Mouse (Mus musculus): ENCODE measurements around the gene Bicdl1. TPM values are rescaled to one million over a fixed set of nuclear protein-coding genes. Genes with fewer than 3 reads are reported as not detected.

The Bicdl1 gene
- polyA plus RNA-seq, 2 experiments, result 0.98 to 2.1 TPM

GRCm38 (mm10) chr5:115714761-115715160 is 16.7 kb downstream of the Bicdl1 start:
- Histone ChIP-seq H3K9ac (replicated peaks) (no peak overlapping the region), H3K9me3 (ENCODE audit: control insufficient read depth, low read length) (no peaks in the 10 kb centered on the region), H3K4me2 (ENCODE audit: low read depth) (no peak overlapping the region), H3K4me3 (ENCODE audit: insufficient read depth in 1 of 2, low read depth in 2 of 2, low read length in 2 of 2) (no peak overlapping the region), H3K36me3 (replicated peaks; ENCODE audit: control insufficient read depth, insufficient read depth, low read depth) (no peaks in the 10 kb centered on the region), H3K27me3 (ENCODE audit: control insufficient read depth, insufficient read depth, low read length) (no peaks in the 10 kb centered on the region), H3K27ac (no peak overlapping the region), H3K4me1 (replicated peaks; ENCODE audit: control insufficient read depth in 2 of 2, insufficient read depth in 2 of 2, low read length in 1 of 2) (no peaks in the 10 kb centered on the region)
- TF ChIP-seq CTCF (IDR thresholded peaks at IDR 0.05; ENCODE audit: low read depth) (no peak), EP300 (IDR thresholded peaks at IDR 0.05; ENCODE audit: low read depth) (no peak)
- DNase-seq (ENCODE audit: low read depth in 3 of 3, low spot score in 3 of 3), result no peak
- WGBS (ENCODE audit: insufficient replicate concordance), result 70% methylated on average over 7 of the region's 7 CpGs
- ATAC-seq (ENCODE audit: insufficient read depth), result no peak

GRCm38 (mm10) chr5:115712487-115712886 is 18.9 kb downstream of the Bicdl1 start:
- WGBS (ENCODE audit: insufficient replicate concordance), result 39% methylated on average over 6 of the region's 6 CpGs
- DNase-seq (ENCODE audit: low read depth in 3 of 3, low spot score in 3 of 3) (no peak), ATAC-seq (ENCODE audit: insufficient read depth) (no peak)
- no peaks in the 10 kb centered on the region for H3K27me3 ChIP-seq (ENCODE audit: control insufficient read depth, insufficient read depth, low read length)
- H3K4me2 ChIP-seq (ENCODE audit: low read depth), result no peak overlapping the region
- H3K4me1 ChIP-seq (replicated peaks; ENCODE audit: control insufficient read depth in 2 of 2, insufficient read depth in 2 of 2, low read length in 1 of 2), result no peaks in the 10 kb centered on the region
- no peaks in the 10 kb centered on the region for H3K9me3 ChIP-seq (ENCODE audit: control insufficient read depth, low read length)
- no peak overlapping the region for H3K27ac ChIP-seq
- H3K4me3 ChIP-seq (ENCODE audit: insufficient read depth in 1 of 2, low read depth in 2 of 2, low read length in 2 of 2), result no peak overlapping the region
- H3K36me3 ChIP-seq (replicated peaks; ENCODE audit: control insufficient read depth, insufficient read depth, low read depth), result no peaks in the 10 kb centered on the region
- no peak for TF ChIP-seq EP300 (IDR thresholded peaks at IDR 0.05; ENCODE audit: low read depth)
- TF ChIP-seq CTCF (IDR thresholded peaks at IDR 0.05; ENCODE audit: low read depth), result no peak
- no peak overlapping the region for H3K9ac ChIP-seq (replicated peaks)

DNA sequence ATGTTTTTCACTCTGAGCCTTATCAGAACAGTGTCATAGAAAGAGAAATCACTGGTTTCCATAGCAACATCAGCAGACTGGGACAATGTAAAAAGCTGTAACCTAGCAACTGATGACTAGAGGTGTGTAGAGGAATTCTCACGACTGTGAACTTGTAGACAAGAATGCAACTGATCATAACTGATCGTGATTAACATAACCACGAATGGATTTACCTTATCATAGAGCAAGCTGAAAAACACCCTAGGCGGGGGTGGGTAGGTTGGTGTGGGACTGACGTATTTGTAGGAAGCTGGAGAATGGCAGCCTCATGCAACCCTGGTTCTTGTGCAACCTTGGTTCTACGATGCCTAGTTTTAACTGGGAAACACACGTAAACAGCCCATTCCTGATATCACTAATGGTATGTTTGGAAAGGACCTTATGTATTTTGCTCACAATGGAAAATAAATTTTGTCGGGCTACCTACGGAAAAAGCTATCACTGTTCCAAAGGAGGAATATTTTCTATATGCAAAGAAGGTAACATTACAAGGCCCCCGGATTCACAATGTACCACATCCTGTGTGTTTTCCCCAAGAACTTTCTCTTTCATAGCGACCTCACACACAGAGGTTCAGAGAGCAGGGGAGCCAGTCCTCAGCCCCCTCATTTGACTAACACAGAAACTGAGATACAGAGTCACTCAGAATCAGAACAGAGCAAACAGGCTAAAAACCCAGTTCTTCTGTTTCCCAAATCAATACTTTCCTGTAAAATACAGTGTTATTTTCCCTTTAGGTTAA is 19.6 kb downstream of the Bicdl1 start:
- Histone ChIP-seq H3K9ac (replicated peaks) (no peak overlapping the region), H3K36me3 (replicated peaks; ENCODE audit: control insufficient read depth, insufficient read depth, low read depth) (no peaks in the 10 kb centered on the region), H3K4me3 (ENCODE audit: insufficient read depth in 1 of 2, low read depth in 2 of 2, low read length in 2 of 2) (no peak overlapping the region), H3K27ac (no peak overlapping the region), H3K9me3 (ENCODE audit: control insufficient read depth, low read length) (no peaks in the 10 kb centered on the region), H3K4me1 (replicated peaks; ENCODE audit: control insufficient read depth in 2 of 2, insufficient read depth in 2 of 2, low read length in 1 of 2) (no peaks in the 10 kb centered on the region), H3K27me3 (ENCODE audit: control insufficient read depth, insufficient read depth, low read length) (no peaks in the 10 kb centered on the region), H3K4me2 (ENCODE audit: low read depth) (no peak overlapping the region)
- TF ChIP-seq CTCF (IDR thresholded peaks at IDR 0.05; ENCODE audit: low read depth) (no peak), EP300 (IDR thresholded peaks at IDR 0.05; ENCODE audit: low read depth) (no peak)
- WGBS (ENCODE audit: insufficient replicate concordance), result 51% methylated on average over 11 of the region's 11 CpGs
- DNase-seq (ENCODE audit: low read depth in 3 of 3, low spot score in 3 of 3) (no peak), ATAC-seq (ENCODE audit: insufficient read depth) (no peak)

GRCm38 (mm10) chr5:115710171-115710570 is 21.2 kb downstream of the Bicdl1 start:
- DNase-seq (ENCODE audit: low read depth in 3 of 3, low spot score in 3 of 3) (no peak), ATAC-seq (ENCODE audit: insufficient read depth) (no peak)
- no peak overlapping the region for H3K27ac ChIP-seq
- no peaks in the 10 kb centered on the region for H3K9me3 ChIP-seq (ENCODE audit: control insufficient read depth, low read length)
- no peaks in the 10 kb centered on the region for H3K36me3 ChIP-seq (replicated peaks; ENCODE audit: control insufficient read depth, insufficient read depth, low read depth)
- H3K4me1 ChIP-seq (replicated peaks; ENCODE audit: control insufficient read depth in 2 of 2, insufficient read depth in 2 of 2, low read length in 1 of 2), result no peaks in the 10 kb centered on the region
- WGBS (ENCODE audit: insufficient replicate concordance), result 75% methylated on average over 4 of the region's 4 CpGs
- no peak overlapping the region for H3K9ac ChIP-seq (replicated peaks)
- no peak overlapping the region for H3K4me2 ChIP-seq (ENCODE audit: low read depth)
- TF ChIP-seq CTCF (IDR thresholded peaks at IDR 0.05; ENCODE audit: low read depth) (no peak), EP300 (IDR thresholded peaks at IDR 0.05; ENCODE audit: low read depth) (no peak)
- H3K4me3 ChIP-seq (ENCODE audit: insufficient read depth in 1 of 2, low read depth in 2 of 2, low read length in 2 of 2), result no peak overlapping the region
- no peaks in the 10 kb centered on the region for H3K27me3 ChIP-seq (ENCODE audit: control insufficient read depth, insufficient read depth, low read length)

- no peak for TF ChIP-seq EP300 (IDR thresholded peaks at IDR 0.05; ENCODE audit: low read depth)
- no peak for TF ChIP-seq CTCF (IDR thresholded peaks at IDR 0.05; ENCODE audit: low read depth)
These were observed 22.5 kb downstream of the Bicdl1 start for GRCm38 (mm10) chr5:115708930-115709329.

More at GRCm38 (mm10) chr5:115708930-115709329, 22.5 kb downstream of the Bicdl1 start:
- Histone ChIP-seq H3K4me2 (ENCODE audit: low read depth) (no peak overlapping the region), H3K9me3 (ENCODE audit: control insufficient read depth, low read length) (no peaks in the 10 kb centered on the region), H3K9ac (replicated peaks) (no peak overlapping the region), H3K36me3 (replicated peaks; ENCODE audit: control insufficient read depth, insufficient read depth, low read depth) (no peaks in the 10 kb centered on the region), H3K27ac (no peak overlapping the region), H3K4me1 (replicated peaks; ENCODE audit: control insufficient read depth in 2 of 2, insufficient read depth in 2 of 2, low read length in 1 of 2) (no peaks in the 10 kb centered on the region), H3K4me3 (ENCODE audit: insufficient read depth in 1 of 2, low read depth in 2 of 2, low read length in 2 of 2) (no peak overlapping the region), H3K27me3 (ENCODE audit: control insufficient read depth, insufficient read depth, low read length) (no peaks in the 10 kb centered on the region)
- WGBS (ENCODE audit: insufficient replicate concordance), result 26% methylated on average over 3 of the region's 3 CpGs
- ATAC-seq (ENCODE audit: insufficient read depth) (no peak), DNase-seq (ENCODE audit: low read depth in 3 of 3, low spot score in 3 of 3) (no peak)

All from liver, embryonic 14.5 days (tissue).